Mouse (Mus musculus) spleen, postnatal 36 days (tissue): Measurements from ENCODE around the gene Atrnl1.

Experiments used
- DNase-seq, 2 experiments: peaks; one replicate each; pipeline ENCODE4 v3.0.0; 2022; ENCODE audit warnings: low spot score in 2 of 2, mixed read lengths in 1 of 2

Atrnl1 gene

DNA sequence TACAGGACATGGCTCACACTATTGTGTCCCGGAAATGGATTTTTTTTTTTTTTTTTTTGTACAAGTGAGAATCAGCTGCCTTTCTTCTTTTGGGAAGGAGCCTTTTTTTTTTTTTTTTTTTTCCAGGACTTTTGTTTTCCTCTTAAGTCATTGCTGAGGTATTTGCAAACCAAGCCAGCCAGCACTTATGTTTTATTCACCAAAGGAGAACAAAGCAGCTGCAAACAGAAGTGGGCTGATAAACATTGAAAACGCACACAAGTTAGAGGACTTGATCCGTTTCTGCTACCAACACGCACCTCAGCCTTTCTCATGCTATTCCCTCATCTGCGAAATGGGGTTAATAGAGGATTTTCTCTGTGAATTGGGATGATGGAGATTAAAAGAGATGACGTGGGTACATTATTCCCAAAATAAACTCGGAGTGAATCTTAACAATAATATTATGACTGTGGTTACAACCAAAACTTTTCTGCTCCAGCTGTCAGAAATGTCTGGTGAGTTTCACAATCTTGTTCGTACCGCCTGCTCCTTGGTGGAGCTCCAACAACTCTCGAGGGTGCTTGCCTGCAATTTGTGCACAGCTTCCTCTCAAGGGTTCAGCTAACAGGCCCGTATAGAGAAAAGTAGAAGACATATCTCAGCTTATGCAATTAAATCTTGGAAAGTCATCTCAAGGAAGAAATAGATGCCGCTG lies 1.3 kb upstream of the Atrnl1 start:
- peak; percentile 4 to 39 for DNase-seq

DNA sequence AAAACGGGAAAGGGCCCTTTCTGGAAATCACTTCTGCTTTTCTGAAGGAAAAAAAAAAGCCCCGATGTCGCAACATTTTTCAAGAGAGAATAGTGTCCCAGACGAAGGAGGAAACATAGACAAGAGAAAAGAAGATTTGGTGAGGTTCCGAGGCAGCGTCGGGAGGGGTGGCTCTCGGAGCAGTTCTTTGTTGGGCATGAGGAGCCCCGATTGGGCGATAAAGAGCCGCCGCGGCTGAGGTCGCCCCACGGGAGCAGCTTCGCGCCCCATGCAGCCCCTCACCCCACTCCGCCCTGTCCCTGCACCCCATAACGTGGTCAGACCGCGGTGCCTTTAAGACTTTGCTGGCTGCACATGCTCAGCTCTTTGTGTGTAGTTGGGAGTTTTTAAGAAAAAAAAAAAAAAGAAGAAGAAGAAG lies 767 bp upstream of the Atrnl1 start:
- DNase-seq, result no peak

DNA sequence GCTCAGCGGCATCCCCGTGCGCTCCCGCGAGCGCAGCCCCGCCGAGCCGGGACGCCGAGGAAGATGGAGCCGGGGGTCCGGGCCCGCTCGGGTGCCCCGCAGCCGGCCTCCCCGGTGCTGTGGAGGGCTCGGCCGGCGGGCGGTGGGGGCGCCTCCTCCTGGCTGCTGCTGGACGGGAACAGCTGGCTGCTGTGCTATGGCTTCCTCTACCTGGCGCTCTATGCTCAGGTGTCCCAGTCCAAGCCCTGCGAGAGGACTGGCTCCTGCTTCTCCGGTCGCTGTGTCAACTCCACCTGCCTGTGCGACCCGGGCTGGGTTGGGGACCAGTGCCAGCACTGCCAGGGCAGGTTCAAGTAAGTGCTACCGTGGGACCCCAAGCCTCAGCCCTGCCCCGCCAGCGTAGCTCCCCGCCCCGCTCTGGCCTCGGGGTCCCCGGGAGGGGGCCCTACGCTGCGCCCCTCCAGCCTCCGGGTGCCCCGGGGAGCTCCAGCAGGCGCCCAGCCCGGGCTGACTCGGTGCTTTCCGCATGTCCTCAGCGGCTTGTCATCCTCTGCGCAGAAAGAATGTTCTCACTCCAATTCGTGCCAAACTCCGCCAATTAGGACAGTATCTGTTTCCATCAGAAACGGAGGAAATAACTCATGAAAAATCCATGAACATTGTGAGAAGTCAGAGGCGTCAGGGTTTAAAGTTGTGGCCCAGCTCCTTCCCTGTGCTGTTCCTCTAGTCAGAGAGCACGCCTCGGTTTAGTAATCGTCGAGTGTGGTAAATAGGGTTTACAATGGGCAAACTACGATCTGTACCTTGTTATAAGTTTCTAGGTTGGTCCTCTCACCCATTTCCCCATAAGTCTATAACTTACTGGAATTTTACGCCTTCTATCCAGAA lies 701 bp downstream of the Atrnl1 start:
- peak; percentile 48 to 60 for DNase-seq

DNA sequence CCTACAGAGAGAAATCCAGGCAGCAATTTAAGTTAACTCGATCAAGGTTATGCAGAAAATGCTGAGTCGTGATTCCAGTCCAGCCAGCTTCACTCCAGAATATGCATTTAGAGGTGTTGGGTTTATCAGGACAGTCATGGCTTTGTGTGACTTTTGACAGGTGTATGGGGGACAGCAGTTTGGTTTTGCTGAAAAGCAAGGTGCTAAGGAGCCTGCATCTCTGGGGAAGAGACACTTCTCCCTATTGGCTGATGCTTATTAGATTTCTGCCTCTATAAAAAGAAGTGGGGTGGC lies 1.3 kb downstream of the Atrnl1 start:
- no peak for DNase-seq

DNA sequence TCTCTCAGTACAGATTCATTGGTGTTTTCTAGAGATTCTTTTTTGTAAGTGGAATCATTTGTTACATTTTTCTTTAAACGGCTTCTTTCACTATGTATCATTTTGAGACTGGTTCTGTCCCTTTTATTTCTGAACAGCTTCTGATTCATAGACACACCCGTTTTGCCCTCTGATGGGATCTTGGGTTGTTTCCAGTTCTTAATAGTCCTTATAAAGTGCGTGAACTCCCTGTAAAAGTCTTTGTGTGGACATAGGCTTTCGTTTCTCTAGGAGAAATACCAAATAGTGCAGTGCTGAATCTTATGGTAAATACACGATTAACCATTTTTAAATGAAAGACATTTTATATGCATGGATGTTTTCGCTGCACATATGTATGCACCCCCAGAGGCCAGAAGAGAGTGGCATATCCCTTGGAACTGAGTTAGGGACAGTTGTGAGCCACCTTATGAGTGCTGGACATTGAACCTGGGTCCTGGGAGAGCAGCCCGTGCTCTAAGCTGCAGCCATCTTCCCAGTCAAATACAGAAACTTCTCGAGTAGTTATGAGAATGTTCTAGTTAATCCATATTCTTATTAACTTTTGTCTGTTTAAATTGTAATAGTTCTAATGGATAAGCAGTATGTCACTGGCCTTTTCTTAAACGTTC lies 5.3 kb downstream of the Atrnl1 start:
- DNase-seq, result no peak

DNA sequence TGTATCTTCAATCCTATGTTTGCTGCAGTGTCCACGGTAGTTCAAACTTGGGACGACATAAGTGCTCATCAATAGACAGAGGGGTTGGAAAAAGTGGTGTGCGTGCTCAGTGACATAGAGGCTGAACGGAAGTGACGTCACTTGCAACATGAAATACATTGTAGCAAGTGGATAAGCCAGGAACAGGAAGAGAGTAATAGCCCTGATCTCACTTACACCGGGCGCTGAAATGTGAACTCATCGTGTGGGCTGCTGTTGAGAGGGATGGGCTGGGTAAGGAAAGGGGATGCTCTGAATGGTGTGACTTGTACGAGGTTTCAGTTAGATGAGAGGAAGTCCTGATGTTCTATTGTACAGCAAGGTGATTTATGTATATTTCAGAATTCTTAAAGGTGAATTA lies 8.3 kb downstream of the Atrnl1 start:
- DNase-seq, result no peak

DNA sequence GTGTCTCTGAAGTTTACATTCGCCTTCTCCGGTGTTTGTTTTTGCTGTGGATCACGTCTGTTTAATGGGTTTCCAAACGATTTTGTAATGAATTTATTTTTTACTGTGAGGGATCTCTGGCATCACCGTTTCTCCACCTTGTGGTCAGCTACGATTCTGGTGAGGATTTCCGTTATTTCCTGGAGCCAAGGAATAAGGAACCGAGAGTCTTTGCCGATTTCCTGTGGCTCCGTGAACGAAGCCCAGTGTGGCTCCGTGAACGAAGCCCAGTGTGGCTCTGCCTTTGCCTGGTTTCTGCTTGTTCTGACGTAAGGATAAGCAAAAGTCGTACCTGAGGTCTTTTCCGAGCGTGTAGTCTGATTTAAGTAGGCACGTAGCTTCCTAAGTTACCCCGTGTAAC lies 11.0 kb downstream of the Atrnl1 start:
- no peak for DNase-seq

DNA sequence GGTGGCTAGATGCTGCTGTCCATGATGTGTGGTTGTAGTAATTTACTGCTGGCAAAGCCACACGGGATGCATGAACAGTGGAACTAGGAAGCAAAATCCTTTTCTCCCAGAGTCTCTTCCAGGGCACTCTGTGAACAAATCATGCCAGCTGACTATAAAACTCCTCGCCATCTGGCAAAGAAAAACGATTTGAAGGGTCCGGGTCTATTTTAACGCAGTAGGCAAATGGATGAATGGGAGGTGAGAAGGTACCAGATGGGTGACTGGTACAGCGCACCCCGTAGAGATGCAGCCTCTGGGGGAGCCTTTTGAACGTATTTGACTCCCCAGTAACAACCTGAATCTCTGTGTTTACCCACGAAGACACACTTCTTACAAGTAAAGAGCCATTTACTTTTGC lies 14.9 kb downstream of the Atrnl1 start:
- no peak for DNase-seq

DNA sequence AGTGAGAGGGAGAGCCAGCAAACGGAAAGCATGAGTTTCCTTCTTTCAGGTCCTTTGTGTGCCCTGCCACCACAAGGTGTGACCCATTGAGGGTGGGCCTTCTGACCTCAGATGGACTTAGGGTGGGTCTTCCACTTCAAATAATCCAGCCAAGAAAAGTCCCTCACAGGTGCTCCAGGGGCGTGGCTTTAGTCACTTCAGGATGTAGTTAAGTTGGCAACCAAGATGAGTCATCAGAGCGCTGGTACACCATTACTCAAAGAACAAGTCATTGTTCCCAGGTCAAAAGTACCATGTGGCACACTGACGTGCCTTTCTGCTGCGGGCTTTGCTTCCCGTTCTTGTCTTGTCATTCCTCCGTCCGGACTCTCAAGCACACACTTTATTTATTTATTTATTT lies 16.4 kb downstream of the Atrnl1 start:
- DNase-seq, result no peak

DNA sequence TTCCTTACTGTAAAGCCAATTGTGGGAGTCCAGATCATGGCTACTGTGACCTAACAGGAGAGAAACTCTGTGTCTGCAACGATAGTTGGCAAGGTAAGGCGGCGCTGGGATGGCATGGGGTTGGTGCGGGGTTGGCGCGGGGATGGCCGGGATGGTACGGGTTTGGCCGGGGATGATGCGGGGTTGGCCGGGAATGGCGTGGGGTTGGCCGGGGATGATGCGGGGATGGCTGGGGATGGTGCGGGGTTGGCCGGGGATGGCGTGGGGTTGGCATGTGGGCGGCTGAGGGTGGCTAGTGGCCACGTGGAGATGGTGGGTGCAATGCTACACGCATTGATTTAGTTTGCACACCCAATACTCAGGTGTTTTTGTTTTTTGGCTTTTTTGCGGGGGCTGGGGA lies 31.7 kb downstream of the Atrnl1 start:
- no peak for DNase-seq

DNA sequence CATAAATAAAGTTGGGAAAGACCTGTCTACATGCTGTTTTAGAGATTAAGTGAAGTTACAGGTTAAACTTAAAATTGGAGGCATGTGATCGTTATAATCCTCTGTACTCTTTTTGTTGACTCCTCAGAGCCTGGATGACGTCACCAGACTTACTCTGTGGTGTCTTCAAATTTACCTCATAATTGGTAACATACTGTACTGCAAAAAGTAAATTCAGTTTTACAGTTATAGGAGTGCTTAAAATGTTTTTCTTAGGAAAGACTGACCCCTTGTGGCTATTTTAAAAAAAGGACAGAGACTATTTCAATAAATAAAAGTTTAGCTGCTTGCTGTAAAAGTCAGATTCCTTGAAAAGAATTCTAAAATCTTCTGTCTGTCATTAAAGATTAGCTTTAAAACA lies 32.1 kb downstream of the Atrnl1 start:
- DNase-seq, result no peak

DNA sequence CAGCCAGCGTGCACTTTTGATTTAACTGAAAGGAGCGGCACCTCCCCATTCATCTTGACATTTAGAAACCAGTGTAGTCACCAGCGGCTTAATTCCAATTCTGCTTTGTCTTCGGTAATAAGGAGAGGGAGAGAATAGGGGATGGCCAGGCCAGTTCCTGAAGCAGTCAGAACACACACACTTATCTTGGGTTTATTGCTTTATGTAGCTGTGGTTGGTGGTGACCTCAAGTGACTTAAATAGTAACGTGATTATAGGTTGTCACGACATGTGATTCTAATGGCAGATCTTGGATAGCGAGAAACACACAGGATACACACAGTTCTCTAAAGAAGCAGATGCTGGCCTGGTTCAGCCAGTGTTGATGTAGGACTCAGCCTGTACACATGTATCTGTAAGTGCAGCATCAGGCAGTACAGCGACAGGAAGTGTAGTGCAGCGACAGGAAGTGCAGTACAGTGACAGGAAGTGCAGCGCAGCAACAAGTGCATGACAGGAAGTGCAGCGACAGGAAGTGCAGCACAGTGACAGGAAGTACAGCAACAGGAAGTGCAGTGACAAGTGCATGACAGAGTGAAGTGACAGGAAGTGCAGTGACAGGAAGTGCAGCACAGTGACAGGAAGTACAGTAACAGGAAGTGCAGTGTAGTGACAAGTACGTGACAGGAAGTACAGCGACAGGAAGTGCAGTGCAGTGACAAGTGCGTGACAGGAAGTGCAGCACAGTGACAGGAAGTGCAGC lies 37.5 kb downstream of the Atrnl1 start:
- DNase-seq, result no peak

DNA sequence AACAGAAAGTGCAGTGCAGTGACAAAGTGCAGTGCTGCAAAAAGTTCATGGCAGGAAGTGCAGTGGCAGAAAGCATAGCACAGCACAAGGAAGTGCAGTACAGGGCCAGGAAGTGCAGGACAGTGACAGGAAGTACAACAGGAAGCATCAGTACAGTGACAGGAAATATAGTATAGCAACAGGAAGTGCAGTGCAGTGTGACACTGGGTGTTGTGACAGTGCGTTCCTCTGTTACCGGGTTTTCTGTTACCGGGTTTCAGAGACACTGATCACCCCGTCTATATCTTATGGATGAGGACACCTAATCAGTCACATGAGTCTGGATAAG lies 38.1 kb downstream of the Atrnl1 start:
- no peak for DNase-seq

DNA sequence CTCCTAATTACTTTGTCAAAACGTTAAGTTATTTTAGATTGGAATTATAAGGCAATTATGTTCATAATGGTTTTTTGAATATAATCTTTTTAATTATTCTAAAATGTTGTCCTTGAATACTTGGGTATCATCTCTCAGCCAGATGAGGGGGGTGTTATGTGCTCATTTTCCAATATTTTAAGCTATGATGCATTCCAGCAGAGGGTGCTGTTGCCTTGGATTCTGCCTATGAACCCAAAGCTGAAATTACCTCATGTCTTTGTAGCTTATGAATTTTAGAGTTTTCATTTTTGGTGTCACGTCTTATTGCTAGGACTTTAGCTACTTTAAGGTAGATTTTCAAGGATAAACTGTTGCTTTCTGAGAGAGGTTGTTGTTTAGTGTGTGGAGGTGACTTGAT lies 44.2 kb downstream of the Atrnl1 start:
- DNase-seq, result no peak

DNA sequence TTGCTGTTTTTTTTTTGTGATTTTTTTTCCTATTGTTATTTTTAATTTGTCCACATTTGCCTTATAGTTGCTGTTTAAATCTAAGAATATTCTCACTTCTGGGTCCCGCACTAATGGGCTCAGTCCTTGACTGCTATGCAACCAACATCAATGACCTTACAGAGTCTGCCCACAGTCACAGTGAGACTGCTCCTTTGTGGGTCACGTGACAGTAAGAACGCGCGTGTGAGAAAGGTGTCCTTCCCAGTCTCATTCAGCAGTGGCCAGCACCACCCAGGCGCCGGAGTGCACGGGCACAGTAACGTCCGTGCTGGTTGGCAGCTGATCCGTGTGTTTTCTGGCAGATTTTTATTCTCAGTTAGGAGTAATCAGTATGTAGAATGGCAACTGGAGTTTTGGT lies 44.7 kb downstream of the Atrnl1 start:
- DNase-seq, result no peak

DNA sequence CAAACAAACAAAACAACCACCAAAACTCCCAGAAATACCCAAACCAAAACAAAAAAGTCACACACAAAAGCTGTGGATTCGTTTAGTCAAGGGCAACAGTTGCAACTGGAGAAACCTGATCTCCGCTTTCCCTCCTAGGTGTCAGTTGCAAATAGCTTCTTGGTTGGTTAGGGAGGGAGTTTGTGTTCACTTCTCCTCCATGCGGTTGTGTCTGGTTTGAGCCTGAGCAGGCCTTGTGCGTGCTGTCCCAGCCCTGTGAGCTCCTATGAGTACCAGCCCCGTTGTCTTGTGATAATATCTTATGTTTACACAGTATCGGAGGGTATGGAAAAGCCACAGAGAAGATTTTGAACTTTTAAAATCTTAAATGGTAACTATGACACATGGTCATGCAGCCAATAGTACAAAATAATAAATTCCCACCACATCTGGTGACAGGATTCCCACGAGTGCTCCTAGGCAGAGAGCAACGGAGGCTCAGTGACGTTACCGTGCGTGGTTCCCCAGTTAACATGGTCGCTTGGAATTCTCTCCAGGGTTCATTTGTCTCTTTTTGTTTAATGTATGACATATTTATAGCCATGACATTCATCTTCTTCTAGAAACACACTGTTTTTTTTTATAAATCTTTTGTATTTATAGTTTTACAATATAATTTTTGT lies 46.7 kb downstream of the Atrnl1 start:
- no peak for DNase-seq

DNA sequence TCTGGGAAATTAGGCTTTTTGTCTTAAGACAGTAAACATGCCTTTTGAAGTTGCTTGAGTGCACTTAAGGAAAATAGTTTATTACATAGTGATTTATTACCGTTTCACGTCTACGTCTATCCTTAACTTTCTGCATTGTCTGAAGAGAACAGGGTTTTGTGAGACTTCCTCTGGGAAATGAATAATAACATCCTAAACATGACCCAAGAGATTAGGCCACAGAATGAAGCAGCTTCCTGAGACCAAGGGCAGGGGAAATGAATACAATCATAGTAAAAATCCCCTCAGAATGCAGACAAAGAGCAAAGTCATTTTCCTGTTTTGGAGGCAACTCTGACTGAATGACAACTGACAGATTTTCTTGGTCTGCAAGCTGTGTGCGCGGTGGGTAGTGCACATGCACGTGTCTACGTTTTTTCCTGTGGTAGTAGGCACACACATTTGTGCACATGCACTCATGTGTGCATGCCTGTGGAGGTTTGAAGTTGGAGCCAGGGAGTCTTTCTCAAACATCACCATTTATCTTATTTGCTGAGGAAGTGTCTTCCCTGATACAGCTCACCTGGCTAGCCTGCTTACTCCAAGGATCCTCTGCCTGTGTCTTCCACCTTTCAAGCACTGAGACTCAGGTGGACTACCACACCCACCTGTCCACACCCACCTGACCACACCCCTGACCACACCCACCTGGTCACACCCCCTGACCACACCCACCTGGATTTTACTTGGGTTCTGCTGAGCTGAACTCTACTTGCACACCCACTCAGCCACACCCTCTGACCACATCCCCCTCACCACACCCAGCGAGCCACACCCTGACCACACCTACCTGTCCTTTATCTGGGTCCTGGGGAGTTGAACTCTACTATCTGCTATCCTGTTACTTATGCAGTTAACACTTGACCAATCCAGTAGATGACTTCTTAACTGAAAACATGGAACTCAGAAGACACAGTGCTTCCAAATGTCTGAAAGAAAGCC lies 47.6 kb downstream of the Atrnl1 start:
- DNase-seq, result peak in 1 of 2 experiments; percentile 11

DNA sequence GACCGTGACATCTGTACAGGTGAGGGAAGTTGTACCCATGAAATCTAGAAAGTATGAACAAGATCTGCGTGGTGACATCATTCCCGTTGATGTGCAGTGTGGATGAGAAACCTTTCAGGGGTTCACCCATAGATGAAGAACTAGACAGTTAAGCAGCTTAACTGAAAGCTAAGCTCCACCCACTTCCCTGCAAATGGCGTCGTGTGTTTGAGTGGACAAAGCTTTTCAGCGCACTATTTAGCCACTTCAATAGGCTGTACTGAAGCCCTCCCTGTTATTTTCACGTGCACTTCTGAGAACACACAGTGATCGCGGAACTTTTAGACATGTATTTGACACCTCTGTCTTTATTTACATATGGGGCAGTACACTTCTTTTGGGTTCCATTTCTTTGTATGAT lies 56.2 kb downstream of the Atrnl1 start:
- DNase-seq, result no peak

DNA sequence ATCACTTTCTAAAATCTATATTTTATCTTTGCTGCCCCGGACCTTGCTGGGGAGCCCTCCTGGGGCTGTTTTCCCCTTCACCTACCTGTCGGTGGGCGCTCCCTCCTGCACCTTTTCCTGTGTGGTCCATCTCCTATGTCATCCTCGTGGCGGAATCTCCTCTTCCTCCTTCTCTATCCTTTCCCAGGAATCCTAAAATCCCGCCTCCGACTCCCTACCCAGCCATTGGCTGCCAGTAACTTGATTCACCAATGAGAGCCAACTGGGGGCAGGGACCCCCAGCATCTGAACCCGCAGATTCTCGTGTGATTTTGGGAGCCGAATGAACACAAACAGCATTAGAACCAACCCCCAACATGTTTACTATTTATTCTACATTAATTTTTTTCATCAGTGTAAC lies 57.1 kb downstream of the Atrnl1 start:
- no peak for DNase-seq

DNA sequence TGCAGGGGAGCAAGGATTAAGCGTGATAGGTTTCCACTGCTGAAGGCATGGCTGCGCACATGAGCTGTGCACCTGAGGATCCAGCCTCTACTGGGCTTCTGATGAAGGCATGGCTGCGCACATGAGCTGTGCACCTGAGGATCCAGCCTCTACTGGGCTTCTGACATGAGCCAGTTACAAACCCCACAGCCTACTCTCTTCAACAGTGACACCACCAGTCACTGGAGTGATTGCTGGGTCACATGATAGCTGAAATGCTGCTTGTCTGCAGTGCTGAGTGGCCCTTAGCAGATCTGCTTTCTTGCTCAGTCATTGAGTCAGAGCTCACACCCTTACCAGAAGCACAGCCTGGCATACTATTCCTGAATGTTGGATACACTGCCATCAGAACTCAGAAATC lies 68.6 kb downstream of the Atrnl1 start:
- no peak for DNase-seq

DNA sequence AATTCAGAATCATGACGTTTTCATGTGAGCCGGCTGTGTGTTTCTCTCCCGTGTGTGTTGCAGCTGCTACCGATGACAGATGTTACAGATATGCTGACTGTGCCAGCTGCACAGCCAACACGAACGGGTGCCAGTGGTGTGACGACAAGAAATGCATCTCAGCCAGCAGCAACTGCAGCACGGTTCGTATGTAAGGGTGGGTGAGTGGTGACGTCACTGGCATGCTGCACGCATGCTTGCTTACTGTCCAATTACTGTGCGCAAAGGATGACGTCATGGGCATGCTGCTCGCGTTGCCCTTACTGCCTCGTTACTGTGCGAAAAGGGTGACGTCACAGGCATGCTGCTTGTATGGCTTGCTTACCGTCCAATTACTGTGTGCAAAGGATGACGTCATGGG lies 75.8 kb downstream of the Atrnl1 start:
- no peak for DNase-seq
